Mouse (Mus musculus) MEL (cell line): ENCODE measurements at regions not wholly inside any gene's neighbourhood (a gene's known extent, or its start where the extent isn't known, plus 50 kb on each side); places are given as distances from the start of the nearest gene placed in this dataset.
A peak's percentile ranks its signal among the peaks of the same experiment; 100 is the strongest.

ENCODE experiments used
- DNase-seq: peaks from one replicate; pipeline ENCODE4 v3.0.0; 2011; ENCODE audit warnings: low read depth, low spot score
- H3K27ac ChIP-seq: 2 replicates; pipeline ENCODE4 v1.5.1; 2012; ENCODE audit warnings: low read depth, mild to moderate bottlenecking, control low read depth, low read length, moderate library complexity; ENCODE audit not compliant: control insufficient read depth
- H3K27me3 ChIP-seq, 2 experiments: fragments of 150-350 bp in 1 of 2; sonication (generic) in 1 of 2; 2 replicates each; pipeline ENCODE4 v1.6.1; 2012; ENCODE audit warnings: low read length in 2 of 2, mild to moderate bottlenecking in 2 of 2, improper control_type of control experiment in 1 of 2, moderate library complexity in 1 of 2; ENCODE audit not compliant: insufficient read depth in 2 of 2, control insufficient read depth in 1 of 2
- H3K36me3 ChIP-seq, 2 experiments: 2 replicates each; pipeline ENCODE4 v1.6.1; 2012 to 2014; ENCODE audit warnings: low read length in 2 of 2, improper control_type of control experiment in 1 of 2, inconsistent platforms in 1 of 2, mild to moderate bottlenecking in 1 of 2; ENCODE audit not compliant: insufficient read depth in 2 of 2, control insufficient read depth in 1 of 2
- H3K4me1 ChIP-seq, 2 experiments: fragments of 150-350 bp in 1 of 2; sonication (generic) in 1 of 2; 2 replicates each; pipeline ENCODE4 v1.6.1; 2012; ENCODE audit warnings: low read length in 2 of 2, improper control_type of control experiment in 1 of 2, mild to moderate bottlenecking in 1 of 2; ENCODE audit not compliant: insufficient read depth in 2 of 2, control insufficient read depth in 1 of 2
- H3K4me3 ChIP-seq, 2 experiments: fragments of 150-350 bp in 1 of 2; sonication (generic) in 1 of 2; 2 replicates each; pipeline ENCODE4 v1.5.1; 2012; ENCODE audit warnings: low read depth in 2 of 2, low read length in 2 of 2, mild to moderate bottlenecking in 2 of 2, moderate library complexity in 2 of 2, control low read depth in 1 of 2, improper control_type of control experiment in 1 of 2; ENCODE audit not compliant: control insufficient read depth in 1 of 2, insufficient read depth in 1 of 2
- H3K79me2 ChIP-seq: 2 replicates; pipeline ENCODE4 v1.6.1; 2012; ENCODE audit warnings: mild to moderate bottlenecking, low read length, moderate library complexity; ENCODE audit not compliant: control insufficient read depth, poor library complexity, insufficient read depth
- H3K9ac ChIP-seq: 2 replicates; pipeline ENCODE4 v1.6.1; 2012; ENCODE audit warnings: low read depth, mild to moderate bottlenecking, control low read depth, low read length, moderate library complexity; ENCODE audit not compliant: control insufficient read depth, poor library complexity, severe bottlenecking
- H3K9me3 ChIP-seq: fragments of 150-350 bp; sonication (generic); replicated peaks from 2 replicates; pipeline ENCODE4 v1.6.1; 2012; ENCODE audit warnings: mild to moderate bottlenecking, low read length, improper control_type of control experiment, moderate library complexity; ENCODE audit not compliant: insufficient read depth
- BHLHE40 ChIP-seq: IDR thresholded peaks from 2 replicates; pipeline ENCODE4 v1.6.1; 2012; ENCODE audit warnings: low read depth, mild to moderate bottlenecking, inconsistent platforms, low read length, improper control_type of control experiment, borderline replicate concordance
- EP300 ChIP-seq, 2 experiments: IDR thresholded peaks; 2 replicates each; pipeline ENCODE4 v1.6.1; 2011; ENCODE audit warnings: improper control_type of control experiment in 2 of 2, low read length in 2 of 2, low read depth in 1 of 2, mild to moderate bottlenecking in 1 of 2
- ETS1 ChIP-seq: IDR thresholded peaks from 2 replicates; pipeline ENCODE4 v1.6.1; 2012; ENCODE audit warnings: low read depth, mild to moderate bottlenecking, inconsistent platforms, low read length, improper control_type of control experiment, moderate library complexity
- GABPA ChIP-seq: IDR thresholded peaks from 2 replicates; pipeline ENCODE4 v1.6.1; 2012; ENCODE audit warnings: low read depth, mild to moderate bottlenecking, inconsistent platforms, low read length, improper control_type of control experiment, moderate library complexity
- MYB ChIP-seq: IDR thresholded peaks from 2 replicates; pipeline ENCODE4 v1.6.1; 2011; ENCODE audit warnings: mild to moderate bottlenecking, low read depth, low read length, improper control_type of control experiment
- POLR2AphosphoS2 ChIP-seq: IDR thresholded peaks from 2 replicates; pipeline ENCODE4 v1.6.1; 2011; ENCODE audit warnings: low read length, improper control_type of control experiment
- RCOR1 ChIP-seq: IDR thresholded peaks from 2 replicates; pipeline ENCODE4 v1.6.1; 2012; ENCODE audit warnings: low read depth, mild to moderate bottlenecking, inconsistent platforms, low read length, improper control_type of control experiment
- ZMIZ1 ChIP-seq: IDR thresholded peaks from 2 replicates; pipeline ENCODE4 v1.6.1; 2012; ENCODE audit warnings: low read depth, mild to moderate bottlenecking, inconsistent platforms, low read length, improper control_type of control experiment, moderate library complexity
- ZNF384 ChIP-seq: IDR thresholded peaks from 2 replicates; pipeline ENCODE4 v1.6.1; 2012; ENCODE audit warnings: low read depth, mild to moderate bottlenecking, inconsistent platforms, low read length, improper control_type of control experiment

DNA sequence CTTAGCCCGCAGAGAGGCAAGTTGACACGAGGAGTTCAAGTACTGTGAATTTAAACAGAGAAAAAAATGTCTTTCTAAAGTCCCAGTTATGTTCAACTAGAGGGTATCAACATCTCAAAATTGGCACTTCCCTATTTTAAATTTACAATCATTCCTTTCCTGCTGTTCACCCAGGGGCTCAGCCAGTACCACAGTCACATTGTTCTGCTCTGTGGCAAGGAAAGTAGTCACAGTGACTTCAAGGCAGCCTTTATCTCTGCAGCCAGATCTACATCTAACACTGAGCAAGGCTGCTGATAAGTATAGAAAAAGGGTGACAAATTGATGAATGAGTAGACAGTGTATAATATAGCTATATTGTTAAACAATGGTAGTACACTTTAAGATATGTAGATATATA is 957.8 kb upstream of the Pot1a start:
- H3K79me2 ChIP-seq, result no peaks in the 10 kb centered on the region
- TF ChIP-seq GABPA, result no peak
- TF ChIP-seq ZNF384, result no peak
- TF ChIP-seq ZMIZ1, result no peak
- H3K36me3 ChIP-seq, result no peaks in the 10 kb centered on the region
- H3K27me3 ChIP-seq, result no peaks in the 10 kb centered on the region
- no peak overlapping the region for H3K9ac ChIP-seq
- no peaks in the 10 kb centered on the region for H3K9me3 ChIP-seq
- no peak overlapping the region for H3K27ac ChIP-seq
- H3K4me3 ChIP-seq, result no peak overlapping the region
- H3K4me1 ChIP-seq, result no peaks in the 10 kb centered on the region
- peak; percentile 1 for DNase-seq

DNA sequence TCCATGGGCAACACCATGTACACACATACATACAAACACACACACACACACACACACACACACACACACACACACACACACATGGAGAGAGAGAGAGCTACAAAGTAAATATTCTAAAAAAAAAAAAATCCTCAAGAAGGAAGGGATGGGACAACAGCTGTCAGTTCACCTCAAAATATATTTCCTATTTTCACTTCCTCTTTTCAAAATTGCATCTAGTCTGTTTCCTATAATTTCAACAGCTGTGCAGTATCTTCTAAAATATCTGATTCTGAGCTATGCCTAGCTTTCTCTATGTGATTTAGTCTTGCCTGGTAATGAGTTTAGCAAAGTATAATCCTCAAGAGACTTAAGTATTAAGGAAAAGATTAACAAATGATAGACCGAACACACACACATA is 955.7 kb upstream of the Pot1a start:
- Histone ChIP-seq H3K4me1 (no peaks in the 10 kb centered on the region), H3K4me3 (no peak overlapping the region), H3K79me2 (no peaks in the 10 kb centered on the region), H3K9ac (no peak overlapping the region), H3K27ac (no peak overlapping the region), H3K9me3 (no peaks in the 10 kb centered on the region), H3K27me3 (no peaks in the 10 kb centered on the region), H3K36me3 (no peaks in the 10 kb centered on the region)
- peak; percentile 5 for DNase-seq
- TF ChIP-seq BHLHE40 (no peak), ZNF384 (peak; percentile 41; the same call in 1 of the 2 replicates), ETS1 (peak; percentile 25; the same call in 1 of the 2 replicates), ZMIZ1 (no peak)

DNA sequence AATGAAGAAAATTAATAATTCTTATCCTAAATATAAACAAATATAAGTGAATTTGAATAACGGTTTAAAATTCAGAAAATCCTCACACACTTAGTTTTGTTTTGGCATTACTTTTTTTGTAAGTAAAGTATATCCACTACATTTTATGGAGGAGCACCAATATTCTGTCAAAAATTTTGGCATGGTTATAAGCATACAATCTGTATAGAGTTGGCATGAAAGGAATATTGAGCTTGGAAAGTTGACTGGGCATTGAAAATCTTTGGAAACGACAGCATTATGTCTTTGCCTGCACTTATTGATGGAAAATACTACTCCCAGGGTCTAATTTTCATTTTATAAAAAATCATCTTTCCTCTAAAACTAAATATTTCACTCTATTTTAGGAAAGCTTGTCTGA is 952.5 kb upstream of the Pot1a start:
- TF ChIP-seq RCOR1 (no peak), POLR2AphosphoS2 (no peak), MYB (no peak), EP300 (IDR thresholded peaks at IDR 0.05; ENCODE audit: low read depth in 1 of 2, low read length in 2 of 2) (no peak), ETS1 (no peak)
- Histone ChIP-seq H3K4me3 (no peak overlapping the region), H3K79me2 (no peaks in the 10 kb centered on the region), H3K4me1 (no peaks in the 10 kb centered on the region), H3K36me3 (no peaks in the 10 kb centered on the region), H3K9me3 (no peaks in the 10 kb centered on the region), H3K9ac (no peak overlapping the region), H3K27ac (no peak overlapping the region), H3K27me3 (no peaks in the 10 kb centered on the region)
- no peak for DNase-seq
